Mouse (Mus musculus) forebrain, embryonic 12.5 days (tissue): Measurements from ENCODE around the gene Mctp2. TPM values are rescaled to one million over a fixed set of nuclear protein-coding genes. Genes with fewer than 3 reads are reported as not detected.

Source experiments
- ATAC-seq: fragments of 200-750 bp; cut with Nextera tagmentation; 2 replicates; pipeline ENCODE4 v1.8.0; 2017; ENCODE audit warnings: moderate TSS enrichment; ENCODE audit not compliant: low FRiP score
- H3K27ac ChIP-seq: fragments of 300-500 bp; sonication (generic); 2 replicates; pipeline ENCODE4 v1.5.1; 2016; ENCODE audit warnings: mild to moderate bottlenecking
- H3K27me3 ChIP-seq: fragments of 300-500 bp; sonication (generic); 2 replicates; pipeline ENCODE4 v1.6.1; 2016; ENCODE audit warnings: mild to moderate bottlenecking
- H3K36me3 ChIP-seq: fragments of 300-500 bp; sonication (generic); replicated peaks from 2 replicates; pipeline ENCODE4 v1.6.1; 2016; ENCODE audit warnings: mild to moderate bottlenecking
- H3K4me1 ChIP-seq: fragments of 300-500 bp; sonication (generic); 2 replicates; pipeline ENCODE4 v1.6.1; 2016
- H3K4me2 ChIP-seq: fragments of 300-500 bp; sonication (generic); 2 replicates; pipeline ENCODE4 v1.6.1; 2016; ENCODE audit warnings: mild to moderate bottlenecking, moderate library complexity
- H3K4me3 ChIP-seq: fragments of 300-500 bp; sonication (generic); replicated peaks from 2 replicates; pipeline ENCODE4 v1.5.1; 2016; ENCODE audit warnings: mild to moderate bottlenecking
- H3K9ac ChIP-seq: fragments of 300-500 bp; sonication (generic); 2 replicates; pipeline ENCODE4 v1.6.1; 2016; ENCODE audit warnings: mild to moderate bottlenecking
- H3K9me3 ChIP-seq: fragments of 300-500 bp; sonication (generic); 2 replicates; pipeline ENCODE4 v1.6.1; 2016
- WGBS: fragments of 180-500 bp; shearing (Covaris S2); methylation state at CpG from one replicate; pipeline ENCODE4 v1.1.7; 2016; 5-methylcytosine and 5-hydroxymethylcytosine counted together
- polyA plus RNA-seq: library from polyadenylated mRNA; unstranded; fragments of >200 nt; fragmentation: Nextera tagmentation; extraction: Ambion mirVana; gene quantifications from 2 replicates; pipeline ENCODE4 v1.2.1, GENCODE M21; 2016

Gene Mctp2
- polyA plus RNA-seq, 1 experiment from 2014 or later, result 0.22 TPM

GRCm38 (mm10) chr7:72047588-72048585 is 258.5 kb downstream of the Mctp2 start:
- Histone ChIP-seq H3K9ac (no peak overlapping the region), H3K27me3 (no peaks in the 10 kb centered on the region)
- WGBS, result 81% methylated on average over 20 of the region's 20 CpGs

More at GRCm38 (mm10) chr7:72047588-72048585, 258.5 kb downstream of the Mctp2 start:
- Histone ChIP-seq H3K27ac (no peak overlapping the region), H3K36me3 (no peaks in the 10 kb centered on the region), H3K4me3 (no peak overlapping the region), H3K4me1 (no peaks in the 10 kb centered on the region), H3K9me3 (no peaks in the 10 kb centered on the region), H3K4me2 (no peak overlapping the region)
- ATAC-seq, result no peak
